Mouse (Mus musculus) macrophage (primary cell): Measurements from ENCODE around the gene Tpra1. TPM values are rescaled to one million over a fixed set of nuclear protein-coding genes. Genes with fewer than 3 reads are reported as not detected.

Experiments used
- H3K27ac ChIP-seq: fragments of 350-480 bp; formaldehyde crosslinking; 2 replicates; pipeline ENCODE4 v1.9.0; 2021
- H3K36me3 ChIP-seq: fragments of 350-480 bp; formaldehyde crosslinking; 2 replicates; pipeline ENCODE4 v1.9.0; 2021; ENCODE audit errors: inconsistent target
- H3K4me3 ChIP-seq: fragments of 350-480 bp; formaldehyde crosslinking; 2 replicates; pipeline ENCODE4 v1.9.0; 2021; ENCODE audit errors: inconsistent target
- H3K79me2 ChIP-seq: fragments of 350-480 bp; formaldehyde crosslinking; 2 replicates; pipeline ENCODE4 v1.9.0; 2021; ENCODE audit errors: inconsistent target
- WGBS: methylation state at CpG from one replicate; pipeline ENCODE4 v1.1.7; 2026; ENCODE audit warnings: inconsistent platforms; ENCODE audit not compliant: missing documents; 5-methylcytosine and 5-hydroxymethylcytosine counted together
- polyA plus RNA-seq: library from polyadenylated mRNA; stranded (reverse); fragments of 250-400 nt; gene quantifications from 3 replicates; pipeline ENCODE4 v1.2.4, GENCODE M21; 2018; ENCODE audit warnings: inconsistent platforms

Tpra1 gene
- polyA plus RNA-seq, 1 experiment from 2014 or later: 101 TPM

- Histone ChIP-seq H3K79me2 (no peaks in the 10 kb centered on the region), H3K36me3 (no peaks in the 10 kb centered on the region), H3K4me3 (no peak overlapping the region), H3K27ac (peak overlapping the region; percentile 50)
- WGBS: 14% methylated on average over 2 of the region's 2 CpGs
These were observed 25.5 kb downstream of the Tpra1 start for GRCm38 (mm10) chr6:88927595-88927994.

GRCm38 (mm10) chr6:88928026-88928425, 26.0 kb downstream of the Tpra1 start:
- 100% methylated on average over 1 of the region's 1 CpGs for WGBS
- no peaks in the 10 kb centered on the region for H3K36me3 ChIP-seq

GRCm38 (mm10) chr6:88928576-88928975, 26.5 kb downstream of the Tpra1 start:
- Histone ChIP-seq H3K4me3 (no peak overlapping the region), H3K27ac (no peak overlapping the region), H3K36me3 (no peaks in the 10 kb centered on the region), H3K79me2 (no peaks in the 10 kb centered on the region)
- 91% methylated on average over 5 of the region's 5 CpGs for WGBS

More at GRCm38 (mm10) chr6:88928026-88928425, 26.0 kb downstream of the Tpra1 start:
- Histone ChIP-seq H3K27ac (no peak overlapping the region), H3K79me2 (no peaks in the 10 kb centered on the region), H3K4me3 (no peak overlapping the region)

- WGBS: 93% methylated on average over 6 of the region's 6 CpGs
These were observed 27.4 kb downstream of the Tpra1 start for GRCm38 (mm10) chr6:88929451-88929850.

GRCm38 (mm10) chr6:88930049-88930448, 28.0 kb downstream of the Tpra1 start:
- Histone ChIP-seq H3K4me3 (no peak overlapping the region), H3K27ac (no peak overlapping the region), H3K79me2 (no peaks in the 10 kb centered on the region), H3K36me3 (no peaks in the 10 kb centered on the region)
- 100% methylated on average over 5 of the region's 7 CpGs for WGBS

More at GRCm38 (mm10) chr6:88929451-88929850, 27.4 kb downstream of the Tpra1 start:
- Histone ChIP-seq H3K36me3 (no peaks in the 10 kb centered on the region), H3K4me3 (no peak overlapping the region), H3K27ac (no peak overlapping the region), H3K79me2 (no peaks in the 10 kb centered on the region)

GRCm38 (mm10) chr6:88931449-88931848, 29.4 kb downstream of the Tpra1 start:
- Histone ChIP-seq H3K36me3 (no peaks in the 10 kb centered on the region), H3K4me3 (no peak overlapping the region), H3K79me2 (no peaks in the 10 kb centered on the region), H3K27ac (no peak overlapping the region)
- WGBS: 95% methylated on average over 2 of the region's 2 CpGs

GRCm38 (mm10) chr6:88934132-88934531, 32.1 kb downstream of the Tpra1 start:
- H3K79me2 ChIP-seq: no peaks in the 10 kb centered on the region
- no peaks in the 10 kb centered on the region for H3K36me3 ChIP-seq
- H3K27ac ChIP-seq: no peak overlapping the region
- WGBS: 88% methylated on average over 4 of the region's 4 CpGs
- no peak overlapping the region for H3K4me3 ChIP-seq

- H3K27ac ChIP-seq: no peak overlapping the region
- 66% methylated on average over 4 of the region's 4 CpGs for WGBS
- H3K79me2 ChIP-seq: no peaks in the 10 kb centered on the region
- H3K36me3 ChIP-seq: no peaks in the 10 kb centered on the region
- H3K4me3 ChIP-seq: no peak overlapping the region
These were observed 32.8 kb downstream of the Tpra1 start for GRCm38 (mm10) chr6:88934816-88935215.

GRCm38 (mm10) chr6:88935735-88936276, 33.8 kb downstream of the Tpra1 start:
- WGBS: 30% methylated on average over 3 of the region's 4 CpGs
- H3K27ac ChIP-seq: no peak overlapping the region

GRCm38 (mm10) chr6:88936342-88937213, 34.5 kb downstream of the Tpra1 start:
- 93% methylated on average over 13 of the region's 13 CpGs for WGBS
- H3K4me3 ChIP-seq: no peak overlapping the region
- no peak overlapping the region for H3K27ac ChIP-seq
- H3K79me2 ChIP-seq: no peaks in the 10 kb centered on the region
- H3K36me3 ChIP-seq: no peaks in the 10 kb centered on the region

More at GRCm38 (mm10) chr6:88935735-88936276, 33.8 kb downstream of the Tpra1 start:
- no peaks in the 10 kb centered on the region for H3K79me2 ChIP-seq
- no peaks in the 10 kb centered on the region for H3K36me3 ChIP-seq
- no peak overlapping the region for H3K4me3 ChIP-seq

GRCm38 (mm10) chr6:88937214-88937549, 35.1 kb downstream of the Tpra1 start:
- H3K4me3 ChIP-seq: no peak overlapping the region
- H3K36me3 ChIP-seq: no peaks in the 10 kb centered on the region
- H3K27ac ChIP-seq: no peak overlapping the region
- 100% methylated on average over 4 of the region's 4 CpGs for WGBS
- H3K79me2 ChIP-seq: no peaks in the 10 kb centered on the region

- Histone ChIP-seq H3K4me3 (no peak overlapping the region), H3K79me2 (no peaks in the 10 kb centered on the region), H3K36me3 (no peaks in the 10 kb centered on the region), H3K27ac (no peak overlapping the region)
- 100% methylated on average over 4 of the region's 4 CpGs for WGBS
These were observed 36.1 kb downstream of the Tpra1 start for GRCm38 (mm10) chr6:88937971-88938663.

- Histone ChIP-seq H3K27ac (no peak overlapping the region), H3K4me3 (no peak overlapping the region), H3K79me2 (no peaks in the 10 kb centered on the region), H3K36me3 (no peaks in the 10 kb centered on the region)
- WGBS: 79% methylated on average over 5 of the region's 5 CpGs
These were observed 36.6 kb downstream of the Tpra1 start for GRCm38 (mm10) chr6:88938664-88939055.

- Histone ChIP-seq H3K27ac (no peak overlapping the region), H3K79me2 (no peaks in the 10 kb centered on the region), H3K4me3 (no peak overlapping the region), H3K36me3 (no peaks in the 10 kb centered on the region)
- 41% methylated on average over 12 of the region's 12 CpGs for WGBS
These were observed 37.4 kb downstream of the Tpra1 start for GRCm38 (mm10) chr6:88939281-88940089.
